Mouse (Mus musculus): ENCODE data around the gene Snx29. TPM values are rescaled to one million over a fixed set of nuclear protein-coding genes. Genes with fewer than 3 reads are reported as not detected.
"Not testable (repeated sequence)": the region's sequence is repeated elsewhere in the genome, so short reads cannot be mapped to it uniquely, and the experiment has no call there.

Gene Snx29
- total RNA-seq, 4 experiments from 2014 or later = 25.0 to 29.6 (median 27.8) TPM

GRCm38 (mm10) chr16:11447905-11448304 is 125.2 kb downstream of the Snx29 start:
- no peak for DNase-seq (ENCODE audit: low spot score in 2 of 2)

- DNase-seq (ENCODE audit: low spot score in 2 of 2) = not testable (repeated sequence)
Observed at GRCm38 (mm10) chr16:11448696-11449095, 126.0 kb downstream of the Snx29 start.

DNA sequence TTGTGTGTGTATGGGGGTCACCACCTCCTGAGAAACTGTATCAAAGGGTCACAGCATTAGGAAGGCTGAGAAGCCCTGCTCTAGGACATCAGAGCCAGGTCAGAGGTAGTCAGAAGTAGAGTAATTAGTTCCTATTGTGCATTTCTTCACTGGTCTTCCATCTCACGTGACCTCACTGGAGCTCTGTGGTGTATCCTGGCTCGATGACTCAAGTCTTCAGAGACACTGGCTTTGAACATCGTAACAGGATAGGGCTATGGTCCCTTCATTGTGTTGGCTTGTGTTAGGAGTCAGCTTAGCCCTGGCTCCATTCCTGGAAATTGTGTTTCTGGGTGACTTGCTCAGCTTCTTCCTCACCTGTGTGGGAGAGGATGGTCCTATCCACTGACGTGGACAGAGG is 126.6 kb downstream of the Snx29 start:
- no peak for DNase-seq (ENCODE audit: low spot score in 2 of 2)

DNA sequence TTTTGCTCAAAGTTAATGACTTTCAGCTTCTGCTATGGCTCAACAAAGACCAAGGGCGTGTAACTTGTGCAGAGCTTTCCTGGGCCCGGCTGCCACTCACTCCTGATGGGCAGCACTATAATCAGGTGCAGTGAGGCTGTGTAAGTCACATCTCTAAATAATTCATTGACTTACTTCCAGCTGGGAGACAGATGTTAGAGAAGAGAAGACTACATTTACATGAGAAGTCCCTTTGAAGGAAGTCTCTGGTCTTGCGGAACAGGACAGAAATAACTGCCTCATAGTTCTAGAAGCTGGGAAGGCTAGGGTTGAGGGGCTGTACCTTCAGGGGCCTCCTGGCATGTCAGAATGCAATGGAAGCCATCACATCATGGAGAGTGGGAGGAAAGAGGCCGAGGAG is 127.9 kb downstream of the Snx29 start:
- DNase-seq (ENCODE audit: low spot score in 2 of 2) = no peak

- DNase-seq (ENCODE audit: low spot score in 2 of 2) = no peak
Observed at GRCm38 (mm10) chr16:11454871-11455270, 132.2 kb downstream of the Snx29 start.

DNA sequence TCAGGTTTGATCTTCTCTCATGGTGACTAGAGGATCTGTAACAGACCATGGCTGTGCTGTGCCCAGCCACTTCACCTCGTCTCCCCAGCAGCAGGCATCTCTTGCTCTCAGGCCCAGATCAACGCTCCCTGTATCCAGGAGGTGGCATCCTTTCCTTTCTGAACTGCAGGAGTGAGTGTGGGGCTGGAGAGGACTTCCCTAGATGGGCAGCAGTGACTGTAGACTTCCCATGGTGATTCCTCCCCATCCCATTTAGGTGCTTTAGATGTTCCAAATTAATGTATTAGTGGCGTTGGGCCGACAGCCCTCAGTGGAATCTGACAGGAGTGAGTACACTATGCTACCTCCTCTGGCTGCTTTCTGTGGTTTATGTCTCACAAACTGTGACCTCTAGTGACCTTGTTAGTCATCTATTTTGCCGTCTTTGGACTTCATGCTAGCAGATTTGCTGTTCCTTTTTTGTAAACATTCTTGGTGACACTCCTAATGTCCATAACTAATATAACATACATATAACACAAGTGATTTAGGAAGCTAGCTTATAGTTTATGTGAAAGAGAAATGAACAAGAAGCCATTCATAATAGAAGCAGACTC is 132.9 kb downstream of the Snx29 start:
- DNase-seq (ENCODE audit: low spot score in 2 of 2) = no peak

- peak in 1 of 2 experiments; percentile 39 for DNase-seq (ENCODE audit: low spot score in 2 of 2)
Observed at GRCm38 (mm10) chr16:11456141-11456645, 133.5 kb downstream of the Snx29 start.

- no peak for DNase-seq (ENCODE audit: low spot score in 2 of 2)
Observed at GRCm38 (mm10) chr16:11457136-11457535, 134.4 kb downstream of the Snx29 start.

DNA sequence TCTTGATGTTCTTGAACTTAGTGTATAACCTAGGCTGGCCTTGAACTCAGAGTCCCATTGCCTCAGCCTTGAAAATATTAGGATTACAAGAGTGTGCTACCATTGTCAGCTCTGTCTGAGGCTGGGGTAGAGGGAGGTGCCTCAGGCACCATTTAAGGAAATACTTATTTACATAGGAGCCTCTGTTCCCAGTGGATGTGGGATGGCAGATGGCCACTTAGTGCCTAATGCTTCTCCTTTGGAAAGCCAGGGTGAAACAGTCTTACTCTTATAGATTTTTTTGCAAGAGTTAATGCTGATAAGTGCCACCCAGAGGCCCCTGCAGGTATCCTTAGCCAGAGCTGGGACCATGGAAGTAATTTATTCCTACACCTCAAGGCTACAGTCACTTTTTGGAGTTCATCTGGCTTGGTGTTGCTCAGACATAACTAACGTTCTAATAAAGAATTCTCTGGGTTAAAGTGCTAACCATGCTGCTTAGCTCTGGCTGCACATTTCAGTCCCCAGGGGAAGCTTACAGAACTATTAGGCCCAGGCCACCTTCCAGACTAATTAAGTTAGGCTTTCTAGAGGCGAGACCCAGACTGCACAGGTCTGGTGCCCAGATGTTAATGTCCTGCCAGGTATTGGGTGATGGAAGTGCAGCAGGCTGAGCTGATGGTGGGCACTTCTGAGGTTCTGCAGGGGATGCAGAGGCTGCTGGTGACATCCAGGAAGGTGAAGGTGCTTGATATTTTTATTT is 135.1 kb downstream of the Snx29 start:
- DNase-seq (ENCODE audit: low spot score in 2 of 2) = no peak

DNA sequence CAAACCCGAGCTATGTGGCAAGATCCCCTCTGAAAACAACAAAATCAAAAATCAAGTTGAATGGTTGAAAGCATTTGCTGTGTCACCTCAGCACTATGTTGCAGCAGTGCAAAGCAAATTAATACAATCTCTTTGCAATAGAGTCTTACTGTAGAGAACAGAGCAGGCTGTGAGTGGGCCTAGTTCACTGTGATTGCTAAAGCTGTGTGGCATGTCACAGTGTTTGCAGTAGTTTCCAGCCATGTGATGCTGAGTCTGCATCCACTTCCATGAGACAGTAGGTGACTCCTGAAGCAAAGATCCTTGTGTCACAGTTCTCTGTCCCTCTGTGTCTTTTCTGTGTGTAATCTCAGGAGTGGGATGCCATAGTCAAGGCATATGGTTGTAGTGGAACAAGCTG is 137.5 kb downstream of the Snx29 start:
- DNase-seq (ENCODE audit: low spot score in 2 of 2) = no peak

DNA sequence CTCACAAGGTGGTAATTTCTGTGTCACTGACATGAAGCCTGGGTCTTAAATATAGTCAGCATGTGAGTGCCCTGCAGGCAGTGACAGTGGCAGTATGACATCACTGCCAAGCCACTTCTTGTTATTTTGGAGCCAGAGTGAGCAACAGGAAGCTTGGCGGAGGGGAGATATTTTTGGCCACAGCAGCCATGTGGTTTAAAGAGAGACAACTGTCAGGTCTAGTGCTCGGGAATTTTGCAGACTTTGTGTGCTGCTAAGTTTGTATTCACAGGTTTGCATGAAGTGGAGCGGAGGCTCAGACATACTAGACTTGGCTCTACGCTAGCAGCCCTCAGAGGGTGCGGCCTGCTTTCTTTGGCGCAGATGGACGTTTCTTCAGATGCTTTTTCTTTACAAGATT is 138.9 kb downstream of the Snx29 start:
- DNase-seq (ENCODE audit: low spot score in 2 of 2) = peak in 1 of 2 experiments; percentile 85

GRCm38 (mm10) chr16:11468533-11469179 is 145.9 kb downstream of the Snx29 start:
- DNase-seq (ENCODE audit: low spot score in 2 of 2) = peak; percentile 47 to 51

- DNase-seq (ENCODE audit: low spot score in 2 of 2) = no peak
Observed at GRCm38 (mm10) chr16:11469491-11469890, 146.8 kb downstream of the Snx29 start.

- no peak for DNase-seq (ENCODE audit: low spot score in 2 of 2)
Observed at GRCm38 (mm10) chr16:11471246-11471645, 148.5 kb downstream of the Snx29 start.

- DNase-seq (ENCODE audit: low spot score in 2 of 2) = no peak
Observed at GRCm38 (mm10) chr16:11472852-11473251, 150.1 kb downstream of the Snx29 start.

DNA sequence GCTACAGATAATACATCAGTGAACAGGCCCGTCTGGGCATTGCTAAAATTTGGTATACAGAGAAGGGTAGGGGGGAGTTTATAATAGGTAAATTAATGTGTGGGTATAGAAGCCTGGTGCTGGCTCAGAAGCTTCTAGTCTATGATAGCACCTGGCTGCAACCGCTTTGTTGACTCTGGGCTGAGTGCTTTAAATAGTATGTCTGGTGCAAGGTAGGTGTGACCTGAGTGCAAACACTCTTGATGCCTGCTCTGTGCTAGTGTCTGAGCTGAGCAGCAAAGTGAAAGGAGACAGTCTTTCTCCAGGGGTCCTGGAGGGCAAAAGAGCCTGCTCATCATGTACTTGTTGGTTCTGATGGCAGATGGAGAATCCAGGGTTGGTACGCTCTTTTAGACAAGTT is 150.8 kb downstream of the Snx29 start:
- DNase-seq (ENCODE audit: low spot score in 2 of 2) = no peak

- DNase-seq (ENCODE audit: low spot score in 2 of 2) = no peak
Observed at GRCm38 (mm10) chr16:11473893-11474505, 151.3 kb downstream of the Snx29 start.

GRCm38 (mm10) chr16:11475137-11475943 is 152.6 kb downstream of the Snx29 start:
- no peak for DNase-seq (ENCODE audit: low spot score in 2 of 2)

DNA sequence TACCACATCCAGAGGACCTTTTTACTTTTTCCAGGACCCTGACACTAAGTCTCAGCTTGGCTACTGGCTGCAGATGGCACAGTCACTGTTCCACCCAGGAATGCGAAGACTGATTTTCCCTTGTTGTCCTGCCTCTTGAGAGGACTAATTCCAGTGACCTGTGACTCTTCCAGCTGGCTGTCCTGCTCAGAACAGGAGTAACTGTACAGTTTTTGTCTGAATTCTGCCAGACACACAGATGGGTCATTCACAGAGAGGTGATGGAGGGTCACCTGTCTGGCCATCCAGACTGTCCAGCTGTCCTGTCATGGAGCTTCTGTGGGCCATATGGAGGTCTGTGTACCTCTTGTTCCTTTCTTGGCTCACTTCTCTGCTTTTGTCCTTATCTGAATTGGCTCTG is 153.6 kb downstream of the Snx29 start:
- no peak for DNase-seq (ENCODE audit: low spot score in 2 of 2)

DNA sequence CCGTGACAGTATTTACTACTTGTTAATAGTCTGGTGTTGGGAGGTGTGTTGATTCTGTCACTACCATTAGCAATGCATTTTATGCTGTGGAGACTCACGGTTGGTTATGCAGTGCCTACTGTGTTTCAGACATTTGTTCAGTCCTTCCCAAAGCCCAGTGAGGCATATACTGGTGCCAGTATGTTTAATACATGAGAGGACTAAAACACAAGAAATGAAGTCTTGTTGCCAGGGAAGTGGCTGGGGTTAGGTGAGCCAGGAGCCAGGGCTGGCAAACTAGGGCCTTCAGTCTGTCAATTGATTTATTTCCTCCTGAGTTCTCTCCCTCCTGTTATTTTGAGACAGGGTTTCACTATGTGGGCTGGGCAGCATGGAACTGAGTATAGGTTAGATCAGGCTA is 154.3 kb downstream of the Snx29 start:
- no peak for DNase-seq (ENCODE audit: low spot score in 2 of 2)

GRCm38 (mm10) chr16:11477591-11477990 is 154.9 kb downstream of the Snx29 start:
- DNase-seq (ENCODE audit: low spot score in 2 of 2) = no peak

Measured in left cerebral cortex, adult 8-10 months (tissue).